Mouse (Mus musculus) brain, embryonic 14.5 days (tissue): ENCODE measurements at regions not wholly inside any gene's neighbourhood (a gene's known extent, or its start where the extent isn't known, plus 50 kb on each side); places are given as distances from the start of the nearest gene placed in this dataset.

Experiments used
- CTCF ChIP-seq: fragments of 200-500 bp; IDR thresholded peaks from 2 replicates; pipeline ENCODE4 v1.5.1; 2012; ENCODE audit warnings: inconsistent platforms, mild to moderate bottlenecking, moderate library complexity, borderline replicate concordance; ENCODE audit not compliant: insufficient read depth, insufficient read length; ENCODE audit errors: extremely low read depth
- POLR2A ChIP-seq: fragments of 200-500 bp; IDR thresholded peaks from 2 replicates; pipeline ENCODE4 v1.6.1; 2012; ENCODE audit warnings: mild to moderate bottlenecking, inconsistent platforms, borderline replicate concordance; ENCODE audit not compliant: poor library complexity, insufficient read depth, insufficient read length, severe bottlenecking; ENCODE audit errors: extremely low read depth

- no peak for TF ChIP-seq CTCF
- no peak for TF ChIP-seq POLR2A
Observed at GRCm38 (mm10) chr6:67107517-67107916, 70.3 kb upstream of the Gadd45a start.
